Mouse (Mus musculus): ENCODE results near the gene Mmel1. TPM values are rescaled to one million over a fixed set of nuclear protein-coding genes. Genes with fewer than 3 reads are reported as not detected.
A peak's percentile ranks its signal among the peaks of the same experiment; 100 is the strongest.

Gene Mmel1
- polyA plus RNA-seq, 1 experiment from 2014 or later, result 0.80 TPM

DNA sequence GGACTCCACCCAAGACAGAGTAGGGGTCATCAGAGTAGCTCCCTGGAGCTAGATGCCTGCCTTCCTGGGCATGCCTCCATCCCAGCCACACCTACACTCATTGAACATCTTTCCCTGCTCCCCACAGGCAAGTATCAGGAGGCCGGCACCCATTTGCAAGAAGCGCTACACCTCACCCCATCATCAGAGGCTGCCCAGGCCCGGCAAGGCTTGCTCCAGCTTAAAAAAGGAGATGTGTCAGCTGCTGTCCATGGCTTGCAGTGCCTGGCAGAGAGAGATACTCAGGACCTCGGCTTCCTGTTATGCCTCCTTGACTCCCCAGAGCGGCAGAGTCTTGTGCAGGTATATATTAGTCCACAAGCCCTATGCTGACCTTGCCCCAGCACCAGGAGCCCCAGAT, 7.4 kb upstream of the Mmel1 start:
- H3K4me1 ChIP-seq (ENCODE audit: insufficient read depth), result 0 out of 2 replicates have a peak, but pooled peaks cover 2% of the 10 kb centered on the region
- H3K36me3 ChIP-seq (replicated peaks; ENCODE audit: insufficient read depth, low read length), result no peaks in the 10 kb centered on the region
- peaks cover 13% of the 10 kb centered on the region for H3K27me3 ChIP-seq (ENCODE audit: insufficient read depth, low read length)
- H3K4me2 ChIP-seq (ENCODE audit: low read depth, low read length), result no peak overlapping the region
- H3K9ac ChIP-seq (replicated peaks), result no peak overlapping the region
- no peak for TF ChIP-seq CTCF (IDR thresholded peaks at IDR 0.05; ENCODE audit: low read depth)
- no peak for TF ChIP-seq EP300 (IDR thresholded peaks at IDR 0.05; ENCODE audit: low read depth)
- no peaks in the 10 kb centered on the region for H3K9me3 ChIP-seq (ENCODE audit: low read length)
- no peak for DNase-seq
- no peak for ATAC-seq
- no peak overlapping the region for H3K27ac ChIP-seq (ENCODE audit: low read depth)
- H3K4me3 ChIP-seq (ENCODE audit: low read depth, low read length), result no peak overlapping the region
- WGBS (ENCODE audit: insufficient replicate concordance), result 65% methylated on average over 5 of the region's 5 CpGs

DNA sequence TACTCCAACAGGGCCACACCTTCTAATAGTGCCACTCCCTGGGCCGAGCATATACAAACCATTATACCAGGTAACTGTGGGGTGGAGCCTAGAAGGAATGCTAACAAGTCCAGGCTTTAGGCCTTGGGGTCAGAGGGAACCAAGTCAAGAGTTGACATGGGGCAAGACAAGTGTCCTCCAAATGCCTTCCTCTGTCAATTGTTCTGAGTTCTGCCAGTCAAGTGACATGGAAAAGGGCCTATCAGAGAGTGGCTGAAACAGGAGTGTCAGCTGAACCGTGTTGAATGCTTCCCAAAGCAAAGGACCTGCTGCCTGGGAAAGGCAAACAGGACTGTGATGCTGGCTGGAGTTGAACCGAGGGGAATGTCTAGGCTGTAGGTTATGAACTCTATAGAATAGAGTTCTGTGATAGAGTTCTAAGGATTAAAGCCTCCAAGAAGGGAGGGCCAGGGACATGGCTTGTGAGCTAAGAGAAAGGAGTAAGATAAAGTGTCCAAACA, 5.9 kb upstream of the Mmel1 start:
- no peak overlapping the region for H3K4me2 ChIP-seq (ENCODE audit: low read depth, low read length)
- 0 out of 2 replicates have a peak, but pooled peaks cover 2% of the 10 kb centered on the region for H3K4me1 ChIP-seq (ENCODE audit: insufficient read depth)
- ATAC-seq, result no peak
- no peaks in the 10 kb centered on the region for H3K9me3 ChIP-seq (ENCODE audit: low read length)
- no peak for DNase-seq
- H3K9ac ChIP-seq (replicated peaks), result no peak overlapping the region
- TF ChIP-seq CTCF (IDR thresholded peaks at IDR 0.05; ENCODE audit: low read depth) (no peak), EP300 (IDR thresholded peaks at IDR 0.05; ENCODE audit: low read depth) (no peak)
- WGBS (ENCODE audit: insufficient replicate concordance), result 73% methylated on average over 3 of the region's 3 CpGs
- H3K27me3 ChIP-seq (ENCODE audit: insufficient read depth, low read length), result 0 out of 2 replicates have a peak, but pooled peaks cover 9% of the 10 kb centered on the region
- no peak overlapping the region for H3K27ac ChIP-seq (ENCODE audit: low read depth)
- H3K4me3 ChIP-seq (ENCODE audit: low read depth, low read length), result no peak overlapping the region
- no peaks in the 10 kb centered on the region for H3K36me3 ChIP-seq (replicated peaks; ENCODE audit: insufficient read depth, low read length)

- Histone ChIP-seq H3K9ac (replicated peaks) (peak overlapping the region; percentile 13; the same call in 1 of the 2 replicates), H3K4me2 (ENCODE audit: low read depth, low read length) (peak overlapping the region; percentile 76), H3K4me3 (ENCODE audit: low read depth, low read length) (peak overlapping the region; percentile 34), H3K4me1 (ENCODE audit: insufficient read depth) (0 out of 2 replicates have a peak, but pooled peaks cover 2% of the 10 kb centered on the region), H3K27ac (ENCODE audit: low read depth) (no peak overlapping the region), H3K27me3 (ENCODE audit: insufficient read depth, low read length) (0 out of 2 replicates have a peak, but pooled peaks cover 3% of the 10 kb centered on the region), H3K36me3 (replicated peaks; ENCODE audit: insufficient read depth, low read length) (no peaks in the 10 kb centered on the region), H3K9me3 (ENCODE audit: low read length) (no peaks in the 10 kb centered on the region)
- 2% methylated on average over 18 of the region's 18 CpGs for WGBS (ENCODE audit: insufficient replicate concordance)
- peak; percentile 90 for DNase-seq
- peak; percentile 94 for ATAC-seq
- no peak for TF ChIP-seq EP300 (IDR thresholded peaks at IDR 0.05; ENCODE audit: low read depth)
- TF ChIP-seq CTCF (IDR thresholded peaks at IDR 0.05; ENCODE audit: low read depth), result peak; percentile 40
Measured at GRCm38 (mm10) chr4:154864271-154864771, 5.1 kb upstream of the Mmel1 start.

DNA sequence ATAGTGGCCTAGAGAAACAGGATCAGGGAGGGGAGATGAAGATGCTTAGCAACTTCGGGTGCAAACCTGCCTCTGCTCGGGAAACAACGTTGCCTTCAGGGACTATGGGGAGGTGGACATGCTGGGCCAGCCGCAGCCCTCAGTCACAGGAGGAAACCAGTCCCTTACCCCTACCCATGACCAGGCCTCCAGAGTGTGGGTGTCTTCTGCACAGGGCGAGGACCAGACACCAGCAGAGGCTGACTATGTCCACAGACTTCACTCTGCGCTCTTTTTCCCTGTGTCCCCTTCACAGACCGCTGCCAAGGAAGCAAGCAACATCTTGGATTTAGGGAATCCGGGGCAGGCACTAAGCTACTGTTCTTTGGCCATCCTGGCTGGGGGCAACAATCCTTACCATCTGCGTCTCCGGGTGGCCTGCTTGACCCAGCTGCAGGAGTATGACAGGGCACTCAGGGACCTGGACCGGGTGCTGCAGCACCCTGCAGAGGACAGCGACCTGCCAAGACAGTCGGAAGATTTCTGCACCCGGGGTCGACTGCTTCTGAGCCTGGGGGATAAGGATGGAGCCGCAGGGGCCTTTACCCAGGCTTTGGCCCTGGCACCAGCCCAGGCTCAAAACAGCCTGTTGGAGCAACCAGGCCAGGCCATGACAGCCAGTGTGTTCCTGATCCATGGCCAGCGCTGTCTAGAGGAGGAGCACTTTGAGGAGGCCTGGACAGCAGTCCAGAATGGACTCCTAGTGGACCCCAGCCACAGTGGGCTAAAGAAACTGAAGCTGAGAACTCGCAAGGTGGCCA, 4.2 kb upstream of the Mmel1 start:
- peak overlapping the region; percentile 76; the same call in 1 of the 2 replicates for H3K4me2 ChIP-seq (ENCODE audit: low read depth, low read length)
- 78% methylated on average over 18 of the region's 18 CpGs for WGBS (ENCODE audit: insufficient replicate concordance)
- H3K9me3 ChIP-seq (ENCODE audit: low read length), result no peaks in the 10 kb centered on the region
- no peak overlapping the region for H3K4me3 ChIP-seq (ENCODE audit: low read depth, low read length)
- no peaks in the 10 kb centered on the region for H3K36me3 ChIP-seq (replicated peaks; ENCODE audit: insufficient read depth, low read length)
- no peak overlapping the region for H3K27ac ChIP-seq (ENCODE audit: low read depth)
- TF ChIP-seq CTCF (IDR thresholded peaks at IDR 0.05; ENCODE audit: low read depth), result no peak
- no peak for TF ChIP-seq EP300 (IDR thresholded peaks at IDR 0.05; ENCODE audit: low read depth)
- ATAC-seq (no peak), DNase-seq (no peak)
- H3K4me1 ChIP-seq (ENCODE audit: insufficient read depth), result 0 out of 2 replicates have a peak, but pooled peaks cover 2% of the 10 kb centered on the region
- H3K27me3 ChIP-seq (ENCODE audit: insufficient read depth, low read length), result no peaks in the 10 kb centered on the region
- no peak overlapping the region for H3K9ac ChIP-seq (replicated peaks)

- no peaks in the 10 kb centered on the region for H3K36me3 ChIP-seq (replicated peaks; ENCODE audit: insufficient read depth, low read length)
- no peak overlapping the region for H3K4me2 ChIP-seq (ENCODE audit: low read depth, low read length)
- H3K9ac ChIP-seq (replicated peaks), result no peak overlapping the region
- TF ChIP-seq CTCF (IDR thresholded peaks at IDR 0.05; ENCODE audit: low read depth), result no peak
- no peak for TF ChIP-seq EP300 (IDR thresholded peaks at IDR 0.05; ENCODE audit: low read depth)
- no peak for DNase-seq
- no peak for ATAC-seq
- no peak overlapping the region for H3K4me3 ChIP-seq (ENCODE audit: low read depth, low read length)
- no peak overlapping the region for H3K27ac ChIP-seq (ENCODE audit: low read depth)
- H3K27me3 ChIP-seq (ENCODE audit: insufficient read depth, low read length), result peaks cover 2% of the 10 kb centered on the region; the same call in 1 of the 2 replicates
- no peaks in the 10 kb centered on the region for H3K9me3 ChIP-seq (ENCODE audit: low read length)
- 0 out of 2 replicates have a peak, but pooled peaks cover 2% of the 10 kb centered on the region for H3K4me1 ChIP-seq (ENCODE audit: insufficient read depth)
- 78% methylated on average over 5 of the region's 5 CpGs for whole genome bisulfite sequencing (ENCODE audit: insufficient replicate concordance)
Measured at GRCm38 (mm10) chr4:154866391-154866790, 3.0 kb upstream of the Mmel1 start.

GRCm38 (mm10) chr4:154867257-154867656, 2.1 kb upstream of the Mmel1 start:
- no peak overlapping the region for H3K4me3 ChIP-seq (ENCODE audit: low read depth, low read length)
- no peak for TF ChIP-seq CTCF (IDR thresholded peaks at IDR 0.05; ENCODE audit: low read depth)
- TF ChIP-seq EP300 (IDR thresholded peaks at IDR 0.05; ENCODE audit: low read depth), result no peak
- no peaks in the 10 kb centered on the region for H3K36me3 ChIP-seq (replicated peaks; ENCODE audit: insufficient read depth, low read length)
- H3K4me2 ChIP-seq (ENCODE audit: low read depth, low read length), result no peak overlapping the region
- H3K4me1 ChIP-seq (ENCODE audit: insufficient read depth), result 0 out of 2 replicates have a peak, but pooled peaks cover 2% of the 10 kb centered on the region
- H3K9me3 ChIP-seq (ENCODE audit: low read length), result no peaks in the 10 kb centered on the region
- no peak for DNase-seq
- no peak overlapping the region for H3K27ac ChIP-seq (ENCODE audit: low read depth)
- no peak for ATAC-seq
- H3K9ac ChIP-seq (replicated peaks), result no peak overlapping the region
- peaks cover 9% of the 10 kb centered on the region; the same call in 1 of the 2 replicates for H3K27me3 ChIP-seq (ENCODE audit: insufficient read depth, low read length)
- 71% methylated on average over 6 of the region's 6 CpGs for WGBS (ENCODE audit: insufficient replicate concordance)
